Mouse (Mus musculus): ENCODE data around the gene Auts2. TPM values are rescaled to one million over a fixed set of nuclear protein-coding genes. Genes with fewer than 3 reads are reported as not detected.
A peak's percentile ranks its signal among the peaks of the same experiment; 100 is the strongest.
"Not testable (repeated sequence)": the region's sequence is repeated elsewhere in the genome, so short reads cannot be mapped to it uniquely, and the experiment has no call there.

Auts2 gene
- 61.6 and 75.0 TPM in 2 replicates for polyA plus RNA-seq (2014; fragmentation: Nextera tagmentation; extraction: Ambion mirVana)

DNA sequence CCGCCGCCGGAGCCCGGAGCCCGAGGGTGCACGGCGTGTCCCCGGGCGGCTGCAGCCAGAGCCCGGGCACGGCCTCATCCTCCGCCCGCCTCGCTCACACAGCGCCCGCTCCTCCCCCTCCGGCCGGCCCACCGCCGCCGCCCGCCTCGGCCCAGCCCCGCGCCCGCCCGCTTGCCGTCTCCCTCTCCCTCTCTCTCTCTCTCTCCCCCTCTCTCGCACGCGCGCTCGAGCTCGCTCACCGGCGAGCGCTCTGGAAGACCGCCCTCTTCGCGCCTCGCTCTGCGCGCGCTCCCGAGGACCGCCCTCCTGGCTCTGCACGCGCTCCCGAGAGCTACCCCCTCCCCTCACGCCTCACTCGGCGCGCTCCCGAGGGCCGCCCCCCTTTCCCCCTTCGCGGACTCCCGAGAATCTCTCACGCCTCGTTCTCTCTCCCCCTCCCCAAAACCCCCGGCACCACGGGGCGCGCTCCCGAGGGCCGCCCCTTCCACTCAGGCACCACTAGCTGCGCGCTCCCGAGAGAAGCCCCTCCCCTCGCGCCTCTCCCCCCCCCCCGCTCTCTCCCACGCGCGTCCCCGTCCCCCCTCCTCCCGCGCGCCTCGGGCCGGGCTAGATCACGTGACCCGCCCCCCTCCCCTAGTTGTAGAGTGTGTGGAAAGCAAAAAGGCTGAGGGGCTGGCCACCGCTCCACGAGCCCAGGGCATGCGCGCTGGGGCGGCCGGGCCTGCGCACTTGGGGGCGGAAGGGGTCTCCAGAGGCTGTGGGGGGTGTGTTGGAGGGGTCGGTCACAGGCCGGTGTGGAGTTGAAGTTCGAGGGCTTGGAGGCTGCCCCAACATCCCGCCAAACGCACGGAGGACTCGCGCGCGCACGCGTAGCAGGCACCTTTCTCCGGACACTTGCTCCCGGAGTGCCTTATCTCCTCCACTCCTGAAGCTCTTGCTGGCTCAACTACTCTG, at the start of gene Auts2:
Auts2 (minus strand) TSS at position 227 of the 954 bp plus-strand sequence.
- Histone ChIP-seq H3K9ac (replicated peaks; ENCODE audit: low read length) (peak within 1 kb of the TSS; percentile 96), H3K36me3 (ENCODE audit: control insufficient read depth, insufficient read depth, low read length) (no peaks in the 10 kb centered on the region), H3K4me1 (ENCODE audit: control insufficient read depth, insufficient read depth, low read length) (peaks cover 12% of the 10 kb centered on the region), H3K9me3 (ENCODE audit: control insufficient read depth, low read length) (no peaks in the 10 kb centered on the region), H3K27me3 (ENCODE audit: control insufficient read depth, insufficient read depth, low read length) (no peaks in the 10 kb centered on the region), H3K27ac (replicated peaks; ENCODE audit: low read depth, low read length) (peak within 1 kb of the TSS; percentile 91), H3K4me3 (replicated peaks; ENCODE audit: low read depth, low read length) (peak within 1 kb of the TSS; percentile 85), H3K4me2 (ENCODE audit: low read length) (peak within 1 kb of the TSS; percentile 71)
- peak; percentile 88 for ATAC-seq (ENCODE audit: low FRiP score, low TSS enrichment)
- DNase-seq = peak; percentile 97
- under 1% methylated on average over 71 of the region's 105 CpGs for WGBS

- Histone ChIP-seq H3K36me3 (ENCODE audit: control insufficient read depth, insufficient read depth, low read length) (no peaks in the 10 kb centered on the region), H3K4me1 (ENCODE audit: control insufficient read depth, insufficient read depth, low read length) (no peaks in the 10 kb centered on the region), H3K27ac (replicated peaks; ENCODE audit: low read depth, low read length) (no peak overlapping the region), H3K9me3 (ENCODE audit: control insufficient read depth, low read length) (no peaks in the 10 kb centered on the region), H3K4me3 (replicated peaks; ENCODE audit: low read depth, low read length) (no peak overlapping the region), H3K27me3 (ENCODE audit: control insufficient read depth, insufficient read depth, low read length) (peaks cover 3% of the 10 kb centered on the region; the same call in 1 of the 2 replicates), H3K9ac (replicated peaks; ENCODE audit: low read length) (no peak overlapping the region), H3K4me2 (ENCODE audit: low read length) (0 out of 2 replicates have a peak overlapping the region, but pooled peaks have one; percentile 0)
- 25% methylated on average over 24 of the region's 24 CpGs for WGBS
- DNase-seq (peak; percentile 74), ATAC-seq (ENCODE audit: low FRiP score, low TSS enrichment) (peak; percentile 48; the same call in 1 of the 2 replicates)
Observed at GRCm38 (mm10) chr5:132591721-132592695, 48.9 kb upstream of the Auts2 start.

DNA sequence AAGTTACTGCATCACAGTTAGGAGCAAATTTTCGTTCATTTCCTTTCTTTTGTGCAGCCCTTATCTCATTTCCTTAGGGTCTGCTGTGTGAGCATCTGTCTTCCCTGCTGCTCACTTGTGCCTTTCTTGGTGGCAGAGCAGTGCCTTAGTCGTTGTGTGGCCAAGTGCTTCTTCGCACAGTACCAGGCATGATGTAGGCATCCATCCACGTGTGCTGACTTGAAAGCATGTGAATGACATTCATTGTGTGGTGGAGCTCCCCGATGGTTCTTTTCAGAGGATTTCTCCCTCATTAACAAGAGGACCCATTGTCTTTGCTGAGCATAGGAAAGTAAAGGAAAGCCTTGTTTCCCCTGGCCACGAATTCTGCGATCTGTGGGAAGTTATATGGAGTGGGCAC, 36.6 kb upstream of the Auts2 start:
- H3K27me3 ChIP-seq (ENCODE audit: control insufficient read depth, insufficient read depth, low read length) = no peaks in the 10 kb centered on the region
- no peak overlapping the region for H3K9ac ChIP-seq (replicated peaks; ENCODE audit: low read length)
- H3K4me3 ChIP-seq (replicated peaks; ENCODE audit: low read depth, low read length) = no peak overlapping the region
- no peaks in the 10 kb centered on the region for H3K36me3 ChIP-seq (ENCODE audit: control insufficient read depth, insufficient read depth, low read length)
- no peaks in the 10 kb centered on the region for H3K4me1 ChIP-seq (ENCODE audit: control insufficient read depth, insufficient read depth, low read length)
- no peak overlapping the region for H3K4me2 ChIP-seq (ENCODE audit: low read length)
- H3K9me3 ChIP-seq (ENCODE audit: control insufficient read depth, low read length) = no peaks in the 10 kb centered on the region
- WGBS = 49% methylated on average over 7 of the region's 7 CpGs
- ATAC-seq (ENCODE audit: low FRiP score, low TSS enrichment) = no peak
- no peak overlapping the region for H3K27ac ChIP-seq (replicated peaks; ENCODE audit: low read depth, low read length)
- DNase-seq = peak; percentile 26

DNA sequence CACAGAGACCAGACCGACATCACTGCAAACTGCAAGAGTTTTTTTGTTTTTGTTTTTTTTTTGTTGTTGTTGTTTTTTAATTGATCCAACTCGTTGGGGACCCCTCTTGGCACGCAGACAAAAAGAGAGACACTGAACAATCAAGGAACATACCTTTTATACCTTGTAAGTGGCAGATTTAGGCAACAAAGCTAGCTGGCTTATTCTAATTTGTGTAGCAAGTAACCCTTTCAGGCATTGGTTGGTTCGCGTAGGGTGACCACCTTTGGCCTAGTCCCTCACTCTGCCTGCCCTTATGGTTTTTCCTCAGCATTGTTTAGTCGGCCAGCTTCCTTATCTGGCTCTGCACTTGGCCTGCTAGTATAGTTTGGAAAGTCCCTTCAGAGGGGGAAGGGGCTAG, 17.6 kb upstream of the Auts2 start:
- H3K27me3 ChIP-seq (ENCODE audit: control insufficient read depth, insufficient read depth, low read length); H3K9ac ChIP-seq (replicated peaks; ENCODE audit: low read length); H3K4me1 ChIP-seq (ENCODE audit: control insufficient read depth, insufficient read depth, low read length); H3K9me3 ChIP-seq (ENCODE audit: control insufficient read depth, low read length); H3K36me3 ChIP-seq (ENCODE audit: control insufficient read depth, insufficient read depth, low read length); H3K4me2 ChIP-seq (ENCODE audit: low read length); ATAC-seq (ENCODE audit: low FRiP score, low TSS enrichment); H3K4me3 ChIP-seq (replicated peaks; ENCODE audit: low read depth, low read length); H3K27ac ChIP-seq (replicated peaks; ENCODE audit: low read depth, low read length); DNase-seq: not testable (repeated sequence)
- 81% methylated on average over 6 of the region's 6 CpGs for WGBS

- Histone ChIP-seq H3K4me1 (ENCODE audit: control insufficient read depth, insufficient read depth, low read length) (no peaks in the 10 kb centered on the region), H3K36me3 (ENCODE audit: control insufficient read depth, insufficient read depth, low read length) (no peaks in the 10 kb centered on the region), H3K27ac (replicated peaks; ENCODE audit: low read depth, low read length) (no peak overlapping the region), H3K4me3 (replicated peaks; ENCODE audit: low read depth, low read length) (no peak overlapping the region), H3K27me3 (ENCODE audit: control insufficient read depth, insufficient read depth, low read length) (no peaks in the 10 kb centered on the region), H3K9ac (replicated peaks; ENCODE audit: low read length) (no peak overlapping the region), H3K9me3 (ENCODE audit: control insufficient read depth, low read length) (no peaks in the 10 kb centered on the region), H3K4me2 (ENCODE audit: low read length) (no peak overlapping the region)
- DNase-seq (no peak), ATAC-seq (ENCODE audit: low FRiP score, low TSS enrichment) (no peak)
- WGBS = 77% methylated on average over 1 of the region's 1 CpGs
Observed at GRCm38 (mm10) chr5:132545761-132546160, 2.6 kb upstream of the Auts2 start.

- DNase-seq (peak; percentile 35), ATAC-seq (ENCODE audit: low FRiP score, low TSS enrichment) (no peak)
- Histone ChIP-seq H3K9me3 (ENCODE audit: control insufficient read depth, low read length) (no peaks in the 10 kb centered on the region), H3K36me3 (ENCODE audit: control insufficient read depth, insufficient read depth, low read length) (no peaks in the 10 kb centered on the region), H3K4me2 (ENCODE audit: low read length) (peak overlapping the region; percentile 71), H3K9ac (replicated peaks; ENCODE audit: low read length) (no peak overlapping the region), H3K4me1 (ENCODE audit: control insufficient read depth, insufficient read depth, low read length) (peaks cover 7% of the 10 kb centered on the region), H3K4me3 (replicated peaks; ENCODE audit: low read depth, low read length) (peak overlapping the region; percentile 85), H3K27ac (replicated peaks; ENCODE audit: low read depth, low read length) (0 out of 2 replicates have a peak overlapping the region, but pooled peaks have one; percentile 10), H3K27me3 (ENCODE audit: control insufficient read depth, insufficient read depth, low read length) (no peaks in the 10 kb centered on the region)
- whole genome bisulfite sequencing = 6% methylated on average over 26 of the region's 26 CpGs
Observed at GRCm38 (mm10) chr5:132544176-132544995, 1.2 kb upstream of the Auts2 start.

DNA sequence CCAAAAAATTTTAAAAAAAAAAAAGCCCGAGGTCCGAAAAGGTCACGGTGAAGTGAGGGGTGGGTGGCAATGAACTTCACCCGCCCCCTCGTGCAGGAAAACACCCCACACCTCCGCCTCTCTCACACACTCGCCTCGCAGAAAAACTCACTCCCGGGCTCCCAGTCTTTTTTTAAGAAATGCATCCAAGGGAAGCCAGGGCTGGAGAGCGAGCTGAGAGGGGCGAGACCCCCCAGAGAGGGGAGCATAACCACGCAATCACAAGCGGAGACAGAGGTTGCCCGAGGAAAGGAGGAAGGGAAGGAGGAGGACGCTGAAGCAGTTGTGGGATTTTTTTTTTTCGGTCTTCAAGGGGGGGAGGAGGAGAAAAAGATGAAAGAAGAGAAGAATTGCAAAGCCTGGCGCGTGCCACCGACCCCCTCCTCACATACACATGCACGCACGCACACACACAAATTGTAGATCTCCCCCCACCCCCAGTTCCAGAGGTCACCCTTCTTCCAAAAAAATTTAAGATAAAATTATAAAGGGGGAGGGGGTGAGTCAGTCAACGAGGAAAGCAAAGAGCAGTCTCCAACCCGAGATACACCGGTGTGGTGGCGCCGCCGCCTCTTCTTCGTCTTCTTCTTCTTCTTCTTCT, 643 bp downstream of the Auts2 start:
- H3K4me1 ChIP-seq (ENCODE audit: control insufficient read depth, insufficient read depth, low read length) = peaks cover 12% of the 10 kb centered on the region
- H3K27me3 ChIP-seq (ENCODE audit: control insufficient read depth, insufficient read depth, low read length) = no peaks in the 10 kb centered on the region
- peak overlapping the region; percentile 96 for H3K9ac ChIP-seq (replicated peaks; ENCODE audit: low read length)
- ATAC-seq (ENCODE audit: low FRiP score, low TSS enrichment) (peak; percentile 19; the same call in 1 of the 2 replicates), DNase-seq (peak; percentile 73)
- peak overlapping the region; percentile 71 for H3K4me2 ChIP-seq (ENCODE audit: low read length)
- no peaks in the 10 kb centered on the region for H3K36me3 ChIP-seq (ENCODE audit: control insufficient read depth, insufficient read depth, low read length)
- peak overlapping the region; percentile 91 for H3K27ac ChIP-seq (replicated peaks; ENCODE audit: low read depth, low read length)
- no peaks in the 10 kb centered on the region for H3K9me3 ChIP-seq (ENCODE audit: control insufficient read depth, low read length)
- under 1% methylated on average over 28 of the region's 28 CpGs for WGBS
- H3K4me3 ChIP-seq (replicated peaks; ENCODE audit: low read depth, low read length) = peak overlapping the region; percentile 85
